Mouse (Mus musculus): ENCODE measurements around the gene Slit3.

DNA sequence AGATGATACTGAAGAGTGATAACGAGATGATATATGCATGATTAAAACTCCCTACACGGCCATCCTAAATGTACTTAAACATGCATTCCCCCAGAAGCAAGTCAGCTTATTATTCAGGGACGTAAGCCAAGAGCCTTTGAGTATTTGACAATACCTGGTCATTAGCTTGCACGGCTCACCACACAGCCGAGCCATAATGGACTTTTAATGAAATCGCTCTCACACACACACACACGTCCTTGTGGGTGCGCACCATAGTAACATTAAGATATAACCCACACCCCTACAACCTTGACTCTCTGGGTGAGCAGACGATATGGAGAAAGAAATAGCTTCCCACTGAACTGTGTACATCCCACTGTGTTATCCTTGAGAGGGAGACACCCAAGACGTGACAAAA, 82.6 kb downstream of the Slit3 start:
- TF ChIP-seq GATA1 (IDR thresholded peaks at IDR 0.05; ENCODE audit: low read length) (no peak), TAL1 (IDR thresholded peaks at IDR 0.05; ENCODE audit: low read length) (no peak)
